Mouse (Mus musculus) ovary, adult 18-20 months (tissue): ENCODE measurements around the gene Cdkl4.
"Not testable (repeated sequence)": the region's sequence is repeated elsewhere in the genome, so short reads cannot be mapped to it uniquely, and the experiment has no call there.

Experiments
- DNase-seq: peaks from one replicate; pipeline ENCODE4 v3.0.0; 2022; ENCODE audit warnings: low spot score, mixed read lengths

Cdkl4 gene

GRCm38 (mm10) chr17:80577639-80578038 lies at the start of gene Cdkl4:
Gene Cdkl4, minus strand, starts transcription at chr17:80577813.
- DNase-seq: no peak

GRCm38 (mm10) chr17:80624979-80625378 lies 47.4 kb upstream of the Cdkl4 start:
- no peak for DNase-seq

GRCm38 (mm10) chr17:80621691-80622090 lies 44.1 kb upstream of the Cdkl4 start:
- DNase-seq: no peak

- peak; percentile 15 for DNase-seq
Observed at GRCm38 (mm10) chr17:80620786-80621423, 43.3 kb upstream of the Cdkl4 start.

- no peak for DNase-seq
Observed at GRCm38 (mm10) chr17:80619556-80619955, 41.9 kb upstream of the Cdkl4 start.

GRCm38 (mm10) chr17:80618890-80619289 lies 41.3 kb upstream of the Cdkl4 start:
- DNase-seq: no peak

GRCm38 (mm10) chr17:80603806-80604205 lies 26.2 kb upstream of the Cdkl4 start:
- no peak for DNase-seq

- no peak for DNase-seq
Observed at GRCm38 (mm10) chr17:80603079-80603625, 25.5 kb upstream of the Cdkl4 start.

- DNase-seq: no peak
Observed at GRCm38 (mm10) chr17:80601371-80601770, 23.8 kb upstream of the Cdkl4 start.

GRCm38 (mm10) chr17:80583051-80583450 lies 5.4 kb upstream of the Cdkl4 start:
- DNase-seq: no peak

- no peak for DNase-seq
Observed at GRCm38 (mm10) chr17:80579901-80580300, 2.3 kb upstream of the Cdkl4 start.

- no peak for DNase-seq
Observed at GRCm38 (mm10) chr17:80579089-80579488, 1.5 kb upstream of the Cdkl4 start.

GRCm38 (mm10) chr17:80578041-80578440 lies 428 bp upstream of the Cdkl4 start:
- DNase-seq: no peak

- DNase-seq: peak; percentile 22
Observed at GRCm38 (mm10) chr17:80577214-80577613, 399 bp downstream of the Cdkl4 start.

- no peak for DNase-seq
Observed at GRCm38 (mm10) chr17:80575008-80575407, 2.6 kb downstream of the Cdkl4 start.

GRCm38 (mm10) chr17:80574471-80574965 lies 3.1 kb downstream of the Cdkl4 start:
- no peak for DNase-seq

GRCm38 (mm10) chr17:80572187-80572935 lies 5.3 kb downstream of the Cdkl4 start:
- no peak for DNase-seq

GRCm38 (mm10) chr17:80571460-80571859 lies 6.2 kb downstream of the Cdkl4 start:
- no peak for DNase-seq

- DNase-seq: not testable (repeated sequence)
Observed at GRCm38 (mm10) chr17:80569718-80570117, 7.9 kb downstream of the Cdkl4 start.

- DNase-seq: no peak
Observed at GRCm38 (mm10) chr17:80568842-80569601, 8.6 kb downstream of the Cdkl4 start.

- no peak for DNase-seq
Observed at GRCm38 (mm10) chr17:80568441-80568840, 9.2 kb downstream of the Cdkl4 start.

- no peak for DNase-seq
Observed at GRCm38 (mm10) chr17:80564611-80564924, 13.0 kb downstream of the Cdkl4 start.
